Mouse (Mus musculus) monocyte, adult 5-6 weeks (primary cell): ENCODE measurements around the gene Cmtm6. TPM values are rescaled to one million over a fixed set of nuclear protein-coding genes. Genes with fewer than 3 reads are reported as not detected.
"Not testable (repeated sequence)": the region's sequence is repeated elsewhere in the genome, so short reads cannot be mapped to it uniquely, and the experiment has no call there.

Experiments
- ATAC-seq: fragments of 153-309, 156-312 bp; replicated peaks from 2 replicates; pipeline ENCODE4 v1.8.0; 2017; ENCODE audit warnings: mild to moderate bottlenecking; ENCODE audit not compliant: low TSS enrichment, insufficient number of reproducible peaks, severe bottlenecking, poor library complexity, low FRiP score
- total RNA-seq: library from RNA; stranded (forward); fragments of 200-1000, 200-491, 200-594 nt; gene quantifications from 3 replicates; pipeline ENCODE4 v1.2.3, GENCODE M21; 2017

The Cmtm6 gene
- total RNA-seq, 1 experiment from 2014 or later: 163 TPM

DNA sequence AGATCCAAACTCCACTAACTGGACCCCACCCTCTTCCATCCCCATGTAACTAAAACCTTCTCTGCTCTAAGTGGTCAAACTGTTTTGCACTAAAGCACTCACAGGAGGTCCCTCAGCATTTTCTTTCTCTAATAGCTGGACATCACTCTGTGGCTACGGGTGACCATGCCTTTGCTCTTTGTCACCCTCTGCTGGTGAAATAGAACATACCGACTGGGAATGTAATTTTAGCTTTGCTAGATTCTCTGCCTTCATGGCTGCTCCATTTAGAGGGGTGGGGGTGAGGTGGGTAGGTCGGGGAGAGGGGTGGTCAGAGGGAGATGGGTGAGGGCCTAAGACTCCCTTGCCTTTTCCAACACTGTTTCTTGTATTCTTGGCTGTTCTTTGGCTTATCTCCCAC, 3.6 kb upstream of the Cmtm6 start:
- peak; percentile 36; the same call in 1 of the 2 replicates for ATAC-seq

DNA sequence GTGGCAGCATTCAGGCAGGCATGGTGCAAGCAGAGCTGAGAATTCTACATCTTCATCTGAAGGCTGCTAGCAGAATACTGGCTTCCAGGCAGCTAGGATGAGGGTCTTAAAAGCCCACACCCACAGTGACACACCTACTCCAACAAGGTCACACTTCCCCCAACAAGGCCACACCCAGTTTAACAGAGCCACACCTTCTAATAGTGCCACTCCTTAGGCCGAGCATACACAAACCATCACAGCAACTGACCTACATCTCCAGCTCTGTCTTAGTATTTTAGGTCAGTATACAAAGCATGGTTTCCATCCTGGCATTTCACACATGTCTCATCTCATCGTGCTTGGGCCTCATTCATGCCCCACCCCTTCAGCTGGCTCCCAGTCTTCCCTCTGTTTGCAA, 2.5 kb upstream of the Cmtm6 start:
- ATAC-seq: not testable (repeated sequence)

- no peak for ATAC-seq
These were observed 758 bp upstream of the Cmtm6 start for GRCm38 (mm10) chr9:114729911-114730805.

- no peak for ATAC-seq
These were observed 1.2 kb downstream of the Cmtm6 start for GRCm38 (mm10) chr9:114731871-114732682.

- no peak for ATAC-seq
These were observed 2.3 kb downstream of the Cmtm6 start for GRCm38 (mm10) chr9:114733238-114733637.

- ATAC-seq: no peak
These were observed 5.5 kb downstream of the Cmtm6 start for GRCm38 (mm10) chr9:114736442-114736841.

DNA sequence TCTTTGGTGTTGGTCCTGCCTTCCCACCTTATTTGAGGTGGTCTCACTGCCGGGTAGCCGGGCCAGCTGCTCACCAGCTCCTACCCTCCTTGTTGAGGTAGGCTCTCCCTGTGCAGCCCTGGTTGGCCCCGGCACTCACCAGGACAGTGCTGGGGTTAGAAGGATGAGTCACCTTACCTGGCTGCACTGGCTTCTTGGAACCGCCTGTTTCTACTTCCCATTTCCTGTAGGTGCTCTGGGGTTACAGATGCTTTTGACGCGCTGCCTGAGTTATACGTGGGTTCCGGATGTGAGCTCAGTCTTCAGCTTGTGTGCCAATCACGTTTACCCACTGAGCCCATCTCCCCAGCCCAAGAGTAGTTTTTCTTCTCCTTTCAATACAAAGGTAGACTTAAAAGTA, 9.4 kb downstream of the Cmtm6 start:
- no peak for ATAC-seq

GRCm38 (mm10) chr9:114742731-114743130, 11.8 kb downstream of the Cmtm6 start:
- ATAC-seq: peak; percentile 92

- no peak for ATAC-seq
These were observed 14.2 kb downstream of the Cmtm6 start for GRCm38 (mm10) chr9:114745163-114745562.

- no peak for ATAC-seq
These were observed 14.7 kb downstream of the Cmtm6 start for GRCm38 (mm10) chr9:114745654-114746053.

DNA sequence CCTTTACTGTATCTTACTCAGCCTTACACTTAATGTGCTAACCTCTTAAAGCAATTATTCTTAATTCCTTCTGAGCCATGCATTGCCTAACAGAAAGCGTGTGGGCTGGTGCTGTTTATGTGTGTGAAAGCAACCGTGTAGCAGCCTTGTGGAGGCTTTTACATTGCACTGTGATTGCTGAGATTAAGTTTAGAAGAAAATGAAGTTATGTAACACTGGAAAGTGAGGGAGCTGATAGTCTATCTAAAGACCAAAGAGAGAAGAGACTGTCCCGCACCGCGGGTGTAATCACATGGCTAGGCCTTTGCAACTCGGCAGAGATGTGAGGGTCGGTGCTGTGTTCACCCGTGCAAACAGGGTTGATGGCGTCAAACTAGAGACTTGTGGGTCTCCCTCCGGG, 16.1 kb downstream of the Cmtm6 start:
- no peak for ATAC-seq

DNA sequence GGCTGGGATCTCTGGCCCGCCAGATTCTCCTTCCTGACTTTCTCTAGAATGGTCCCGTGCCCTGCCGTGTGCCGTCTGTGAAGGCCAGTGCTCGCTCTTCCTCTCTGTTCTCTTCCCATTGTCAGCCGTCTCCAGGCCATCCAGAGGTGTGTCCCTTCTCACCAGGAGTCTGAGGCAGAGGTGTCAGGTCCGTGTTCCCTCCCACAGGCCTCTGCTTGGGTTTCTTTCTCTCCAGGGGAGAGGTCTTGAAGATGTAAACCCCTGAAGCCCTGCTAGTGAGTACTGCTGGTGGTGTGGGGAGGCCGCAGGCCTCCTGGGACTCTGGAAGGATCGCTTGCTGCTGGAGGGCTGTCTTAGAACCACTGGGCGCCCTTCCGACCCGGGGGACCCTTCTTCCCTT, 16.6 kb downstream of the Cmtm6 start:
- ATAC-seq: no peak

GRCm38 (mm10) chr9:114751582-114751981, 20.7 kb downstream of the Cmtm6 start:
- ATAC-seq: no peak

DNA sequence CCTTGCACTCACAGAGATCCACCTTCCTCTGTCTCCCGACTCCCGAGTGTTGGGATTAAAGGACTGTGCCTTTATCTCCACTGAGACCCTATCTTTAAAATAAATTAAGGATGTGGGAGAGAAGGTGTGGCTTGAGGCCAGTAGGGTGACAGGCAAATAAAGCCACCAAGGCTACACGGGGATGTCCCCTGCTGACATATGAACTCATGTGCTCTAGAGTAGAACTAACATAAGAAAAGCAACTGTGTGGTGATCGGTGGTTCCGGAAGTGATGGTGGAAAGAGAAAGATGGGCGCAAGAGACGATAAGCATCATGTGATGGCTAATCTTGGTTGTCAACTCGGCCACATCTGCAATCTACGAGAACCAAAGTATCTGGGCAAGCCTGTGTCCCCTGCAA, 21.4 kb downstream of the Cmtm6 start:
- peak; percentile 36 for ATAC-seq

DNA sequence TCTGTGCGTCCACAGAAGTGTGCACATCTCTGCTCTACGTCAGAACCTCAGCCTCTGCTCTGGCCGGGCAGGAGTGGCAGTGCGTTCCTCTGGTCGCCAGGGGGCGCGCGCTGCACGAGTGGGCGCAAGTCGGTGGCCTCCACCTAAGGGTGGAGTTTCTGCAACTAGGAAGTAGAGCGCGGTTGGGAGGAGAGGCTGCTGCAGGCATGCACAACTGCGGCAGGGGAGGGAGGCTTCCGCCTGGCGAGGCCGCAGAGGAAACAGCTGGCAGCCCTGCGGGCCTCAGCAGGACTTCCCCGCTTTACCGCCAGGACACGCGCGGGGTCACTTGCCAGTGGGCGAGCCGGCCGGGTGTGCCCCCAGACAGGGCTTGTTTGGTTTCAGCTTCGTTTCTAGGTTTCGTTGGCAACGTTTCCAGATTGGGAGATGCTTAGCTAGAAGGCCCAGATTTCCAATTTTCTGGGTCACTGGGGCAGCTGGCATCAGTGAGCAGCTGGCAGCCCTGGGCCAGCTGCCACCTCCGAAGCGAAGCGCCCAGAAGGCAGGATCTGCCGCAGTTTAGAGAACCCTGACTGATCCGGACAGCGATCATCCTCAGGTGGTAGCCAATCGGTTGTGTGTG, 22.1 kb downstream of the Cmtm6 start:
- ATAC-seq: peak; percentile 91

DNA sequence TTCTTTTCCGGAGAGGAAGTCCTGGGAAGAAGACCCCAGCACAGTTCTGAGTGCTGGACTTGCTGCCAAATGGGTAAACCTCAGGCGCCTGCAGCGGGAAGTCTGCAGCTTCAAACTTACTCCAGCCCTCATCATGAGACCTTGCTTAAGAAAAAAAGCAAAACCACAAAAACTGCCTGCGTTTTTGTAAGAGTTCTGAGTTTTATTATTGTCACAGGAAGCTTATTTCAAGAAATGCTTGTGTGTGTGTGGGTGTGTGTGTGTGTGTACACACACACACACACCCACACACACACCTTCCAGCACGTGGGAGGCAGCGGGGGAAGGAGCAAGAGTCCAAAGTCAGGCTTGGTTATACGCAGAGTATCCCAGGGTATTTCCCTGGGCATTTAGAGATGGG, 27.4 kb downstream of the Cmtm6 start:
- ATAC-seq: no peak

GRCm38 (mm10) chr9:114758801-114759200, 27.9 kb downstream of the Cmtm6 start:
- no peak for ATAC-seq

GRCm38 (mm10) chr9:114759886-114760285, 29.0 kb downstream of the Cmtm6 start:
- ATAC-seq: no peak

GRCm38 (mm10) chr9:114760353-114760752, 29.4 kb downstream of the Cmtm6 start:
- ATAC-seq: no peak
